Mouse (Mus musculus) hindbrain, embryonic 15.5 days (tissue): ENCODE results near the gene Krt71. TPM values are rescaled to one million over a fixed set of nuclear protein-coding genes. Genes with fewer than 3 reads are reported as not detected.

Experiments
- microRNA-seq: library from miRNA; unstranded; fragments of <30 nt; microRNA quantifications from one replicate; pipeline ENCODE4, GENCODE M21; 2016
- polyA plus RNA-seq: library from polyadenylated mRNA; unstranded; fragments of >200 nt; fragmentation: Nextera tagmentation; extraction: Ambion mirVana; gene quantifications from 2 replicates; pipeline ENCODE4 v1.2.1, GENCODE M21; 2015

The Krt71 gene
- polyA plus RNA-seq, 1 experiment from 2014 or later, result 1.4 TPM

Small RNAs within 50 kb of the gene (microRNA-seq; reads per million reads assigned to microRNA genes)
- gene Gm44323 (not detected), gene Gm44342 (not detected)

Other genes starting within 250 kb of the Krt71 start
- not detected in 2 replicates for gene Gm49425, start 225.8 kb downstream of the Krt71 start, polyA plus RNA-seq
- gene Krt84, start 210.3 kb downstream of the Krt71 start, polyA plus RNA-seq, result 0.05 TPM in 1 of 2 replicates, not detected in the other
- gene Krt82, start 192.4 kb downstream of the Krt71 start, polyA plus RNA-seq, result not detected in 2 replicates
- gene Krt90, start 180.2 kb downstream of the Krt71 start, polyA plus RNA-seq, result 0.12 and 0.13 TPM in 2 replicates
- gene Krt75, start 169.2 kb downstream of the Krt71 start, polyA plus RNA-seq, result 0.17 and 0.18 TPM in 2 replicates
- gene Gm5414, start 114.9 kb downstream of the Krt71 start, polyA plus RNA-seq, result not detected in 2 replicates
- gene Gm5478, start 95.7 kb downstream of the Krt71 start, polyA plus RNA-seq, result not detected in 2 replicates
- not detected in 2 replicates for gene Krt6b, start 62.8 kb downstream of the Krt71 start, polyA plus RNA-seq
- 0.22 TPM in 1 of 2 replicates, not detected in the other for gene Krt6a, start 48.8 kb downstream of the Krt71 start, polyA plus RNA-seq
- gene Krt5, start 30.2 kb downstream of the Krt71 start, polyA plus RNA-seq, result 0.18 and 0.75 TPM in 2 replicates
- 0.16 and 0.27 TPM in 2 replicates for gene Krt72, start 43.4 kb upstream of the Krt71 start, polyA plus RNA-seq
- gene Krt73, start 59.2 kb upstream of the Krt71 start, polyA plus RNA-seq, result 1.3 and 3.3 TPM in 2 replicates
- gene Krt2, start 75.1 kb upstream of the Krt71 start, polyA plus RNA-seq, result 0.05 TPM in 1 of 2 replicates, not detected in the other
- gene Krt1, start 107.7 kb upstream of the Krt71 start, polyA plus RNA-seq, result 15.9 and 19.3 TPM in 2 replicates
- gene Krt77, start 126.6 kb upstream of the Krt71 start, polyA plus RNA-seq, result 0.35 and 0.47 TPM in 2 replicates
- gene Krt76, start 149.8 kb upstream of the Krt71 start, polyA plus RNA-seq, result not detected in 2 replicates
- gene Krt4, start 181.6 kb upstream of the Krt71 start, polyA plus RNA-seq, result 0.07 and 0.40 TPM in 2 replicates
- 0.41 and 0.70 TPM in 2 replicates for gene Krt79, start 197.2 kb upstream of the Krt71 start, polyA plus RNA-seq
- not detected in 2 replicates for gene Krt78, start 211.2 kb upstream of the Krt71 start, polyA plus RNA-seq